In genomic region chr4:33740982-33741381, GRCm38 (mm10) we compare ENCODE assay signal across 17 mouse cellular contexts.
"Had no signal": no experiment of that assay in that cellular context is flagged by ENCODE, and none has a peak within 500 bp of the region (broad histone marks: within the 10 kb centered on the region; RNA-seq: fewer than 3 reads in every experiment).

No protein-coding gene starts in this region.

- DNase-seq: lung, adult 18-20 months; lung, embryonic 14.5 days; lung, postnatal 10 days; lung, postnatal 4 days; midbrain, embryonic 14.5 days; right cerebral cortex, postnatal 4 days; spleen, adult 18-20 months; thymus, adult 18-20 months; thymus, postnatal 14 days; thymus, postnatal 36 days had no signal

- H3K4me2 ChIP-seq: lung, embryonic 14.5 days; midbrain, embryonic 12.5 days; neural tube, embryonic 13.5 days; neural tube, embryonic 15.5 days had no signal

- H3K36me3 ChIP-seq: midbrain, embryonic 10.5 days; midbrain, embryonic 12.5 days; neural tube, embryonic 13.5 days; neural tube, embryonic 15.5 days had no signal

- H3K27ac ChIP-seq: liver, embryonic 14.5 days; midbrain, embryonic 10.5 days; midbrain, embryonic 12.5 days; neural tube, embryonic 13.5 days; neural tube, embryonic 15.5 days had no signal

- H3K4me3 ChIP-seq: midbrain, embryonic 10.5 days; midbrain, embryonic 12.5 days; myocyte; neural tube, embryonic 13.5 days; neural tube, embryonic 15.5 days had no signal

- H3K27me3 ChIP-seq: midbrain, embryonic 12.5 days; neural tube, embryonic 13.5 days; neural tube, embryonic 15.5 days had no signal

- H3K4me1 ChIP-seq: midbrain, embryonic 12.5 days had no signal

- H3K9me3 ChIP-seq: midbrain, embryonic 10.5 days; midbrain, embryonic 12.5 days; neural tube, embryonic 13.5 days; neural tube, embryonic 15.5 days had no signal

- H3K9ac ChIP-seq: liver, embryonic 14.5 days; lung, embryonic 14.5 days; midbrain, embryonic 12.5 days; neural tube, embryonic 13.5 days; neural tube, embryonic 15.5 days had no signal

- ATAC-seq: midbrain, embryonic 16.5 days had no signal
